Mouse (Mus musculus) MEL (cell line): ENCODE measurements around the gene Zfp366. TPM values are rescaled to one million over a fixed set of nuclear protein-coding genes. Genes with fewer than 3 reads are reported as not detected.

ENCODE experiments used
- DNase-seq: peaks from one replicate; pipeline ENCODE4 v3.0.0; 2011; ENCODE audit warnings: low read depth, low spot score
- H3K27ac ChIP-seq: 2 replicates; pipeline ENCODE4 v1.5.1; 2012; ENCODE audit warnings: low read depth, mild to moderate bottlenecking, control low read depth, low read length, moderate library complexity; ENCODE audit not compliant: control insufficient read depth
- H3K27me3 ChIP-seq, 2 experiments: fragments of 150-350 bp in 1 of 2; sonication (generic) in 1 of 2; 2 replicates each; pipeline ENCODE4 v1.6.1; 2012; ENCODE audit warnings: low read length in 2 of 2, mild to moderate bottlenecking in 2 of 2, improper control_type of control experiment in 1 of 2, moderate library complexity in 1 of 2; ENCODE audit not compliant: insufficient read depth in 2 of 2, control insufficient read depth in 1 of 2
- H3K36me3 ChIP-seq, 2 experiments: 2 replicates each; pipeline ENCODE4 v1.6.1; 2012 to 2014; ENCODE audit warnings: low read length in 2 of 2, improper control_type of control experiment in 1 of 2, inconsistent platforms in 1 of 2, mild to moderate bottlenecking in 1 of 2; ENCODE audit not compliant: insufficient read depth in 2 of 2, control insufficient read depth in 1 of 2
- H3K4me1 ChIP-seq, 2 experiments: fragments of 150-350 bp in 1 of 2; sonication (generic) in 1 of 2; 2 replicates each; pipeline ENCODE4 v1.6.1; 2012; ENCODE audit warnings: low read length in 2 of 2, improper control_type of control experiment in 1 of 2, mild to moderate bottlenecking in 1 of 2; ENCODE audit not compliant: insufficient read depth in 2 of 2, control insufficient read depth in 1 of 2
- H3K4me3 ChIP-seq, 2 experiments: fragments of 150-350 bp in 1 of 2; sonication (generic) in 1 of 2; 2 replicates each; pipeline ENCODE4 v1.5.1; 2012; ENCODE audit warnings: low read depth in 2 of 2, low read length in 2 of 2, mild to moderate bottlenecking in 2 of 2, moderate library complexity in 2 of 2, control low read depth in 1 of 2, improper control_type of control experiment in 1 of 2; ENCODE audit not compliant: control insufficient read depth in 1 of 2, insufficient read depth in 1 of 2
- H3K79me2 ChIP-seq: 2 replicates; pipeline ENCODE4 v1.6.1; 2012; ENCODE audit warnings: mild to moderate bottlenecking, low read length, moderate library complexity; ENCODE audit not compliant: control insufficient read depth, poor library complexity, insufficient read depth
- H3K9ac ChIP-seq: 2 replicates; pipeline ENCODE4 v1.6.1; 2012; ENCODE audit warnings: low read depth, mild to moderate bottlenecking, control low read depth, low read length, moderate library complexity; ENCODE audit not compliant: control insufficient read depth, poor library complexity, severe bottlenecking
- H3K9me3 ChIP-seq: fragments of 150-350 bp; sonication (generic); replicated peaks from 2 replicates; pipeline ENCODE4 v1.6.1; 2012; ENCODE audit warnings: mild to moderate bottlenecking, low read length, improper control_type of control experiment, moderate library complexity; ENCODE audit not compliant: insufficient read depth
- BHLHE40 ChIP-seq: IDR thresholded peaks from 2 replicates; pipeline ENCODE4 v1.6.1; 2012; ENCODE audit warnings: low read depth, mild to moderate bottlenecking, inconsistent platforms, low read length, improper control_type of control experiment, borderline replicate concordance
- E2F4 ChIP-seq: IDR thresholded peaks from 2 replicates; pipeline ENCODE4 v1.6.1; 2011; ENCODE audit warnings: low read depth, low read length, improper control_type of control experiment, borderline replicate concordance
- EP300 ChIP-seq, 2 experiments: IDR thresholded peaks; 2 replicates each; pipeline ENCODE4 v1.6.1; 2011; ENCODE audit warnings: improper control_type of control experiment in 2 of 2, low read length in 2 of 2, low read depth in 1 of 2, mild to moderate bottlenecking in 1 of 2
- HCFC1 ChIP-seq: IDR thresholded peaks from 2 replicates; pipeline ENCODE4 v1.6.1; 2012; ENCODE audit warnings: low read depth, mild to moderate bottlenecking, inconsistent platforms, low read length, improper control_type of control experiment, moderate library complexity
- KAT2A ChIP-seq: conservative IDR thresholded peaks from 2 replicates; pipeline ENCODE4 v1.6.1; 2012; ENCODE audit warnings: low read depth, low read length, improper control_type of control experiment, inconsistent platforms
- MAFK ChIP-seq: IDR thresholded peaks from 2 replicates; pipeline ENCODE4 v1.6.1; 2011; ENCODE audit warnings: low read depth, mild to moderate bottlenecking, low read length, improper control_type of control experiment, borderline replicate concordance
- MAX ChIP-seq: IDR thresholded peaks from 2 replicates; pipeline ENCODE4 v1.6.1; 2011; ENCODE audit warnings: low read length, improper control_type of control experiment
- MYB ChIP-seq: IDR thresholded peaks from 2 replicates; pipeline ENCODE4 v1.6.1; 2011; ENCODE audit warnings: mild to moderate bottlenecking, low read depth, low read length, improper control_type of control experiment
- MYC ChIP-seq: IDR thresholded peaks from 2 replicates; pipeline ENCODE4 v1.6.1; 2011; ENCODE audit warnings: low read depth, mild to moderate bottlenecking, low read length, improper control_type of control experiment, moderate library complexity
- NELFE ChIP-seq: IDR thresholded peaks from 2 replicates; pipeline ENCODE4 v1.6.1; 2011; ENCODE audit warnings: low read depth, low read length, improper control_type of control experiment
- NRF1 ChIP-seq: IDR thresholded peaks from 2 replicates; pipeline ENCODE4 v1.6.1; 2014; ENCODE audit warnings: low read depth, mild to moderate bottlenecking, inconsistent platforms, low read length, improper control_type of control experiment, moderate library complexity; ENCODE audit not compliant: poor library complexity, insufficient read depth, severe bottlenecking
- POLR2AphosphoS2 ChIP-seq: IDR thresholded peaks from 2 replicates; pipeline ENCODE4 v1.6.1; 2011; ENCODE audit warnings: low read length, improper control_type of control experiment
- POLR2AphosphoS5 ChIP-seq: IDR thresholded peaks from 2 replicates; pipeline ENCODE4 v1.6.1; 2012; ENCODE audit warnings: low read depth, borderline replicate concordance, mild to moderate bottlenecking, inconsistent platforms, low read length, moderate library complexity, mixed read lengths
- RAD21 ChIP-seq: IDR thresholded peaks from 2 replicates; pipeline ENCODE4 v1.6.1; 2011; ENCODE audit warnings: mild to moderate bottlenecking, low read depth, low read length, improper control_type of control experiment
- RCOR1 ChIP-seq: IDR thresholded peaks from 2 replicates; pipeline ENCODE4 v1.6.1; 2012; ENCODE audit warnings: low read depth, mild to moderate bottlenecking, inconsistent platforms, low read length, improper control_type of control experiment
- TCF12 ChIP-seq: IDR thresholded peaks from 2 replicates; pipeline ENCODE4 v1.6.1; 2014; ENCODE audit warnings: low read depth, mild to moderate bottlenecking, inconsistent platforms, low read length, improper control_type of control experiment, moderate library complexity
- USF1 ChIP-seq: IDR thresholded peaks from 2 replicates; pipeline ENCODE4 v1.6.1; 2014; ENCODE audit warnings: low read depth, mild to moderate bottlenecking, inconsistent platforms, low read length, improper control_type of control experiment, moderate library complexity
- ZC3H11A ChIP-seq: IDR thresholded peaks from 2 replicates; pipeline ENCODE4 v1.6.1; 2012; ENCODE audit warnings: low read depth, mild to moderate bottlenecking, inconsistent platforms, low read length, improper control_type of control experiment
- ZMIZ1 ChIP-seq: IDR thresholded peaks from 2 replicates; pipeline ENCODE4 v1.6.1; 2012; ENCODE audit warnings: low read depth, mild to moderate bottlenecking, inconsistent platforms, low read length, improper control_type of control experiment, moderate library complexity
- polyA plus RNA-seq, 2 experiments: library from polyadenylated mRNA; stranded (reverse) in 1 of 2; unstranded in 1 of 2; fragments of >175 nt in 1 of 2; fragments of >200 nt in 1 of 2; gene quantifications; 2 replicates each; pipeline versions ENCODE4 v1.2.1 to v1.2.4; 2012; ENCODE audit warnings: low replicate concordance in 2 of 2, low read depth in 1 of 2; ENCODE audit not compliant: insufficient read length in 2 of 2, insufficient read depth in 1 of 2, missing spikeins in 1 of 2
- total RNA-seq: library from RNA; depleted of rRNA; stranded (reverse); fragments of 300-350 nt; gene quantifications from 2 replicates; pipeline ENCODE4 v1.2.3, GENCODE M21; 2012

Zfp366 gene
- total and polyA plus RNA-seq, 3 experiments: not detected

GRCm38 (mm10) chr13:99146355-99146871 lies 38.2 kb upstream of the Zfp366 start:
- H3K9me3 ChIP-seq: no peaks in the 10 kb centered on the region
- H3K27me3 ChIP-seq: no peaks in the 10 kb centered on the region
- no peak for DNase-seq
- no peak overlapping the region for H3K9ac ChIP-seq
- H3K4me3 ChIP-seq: no peak overlapping the region
- no peaks in the 10 kb centered on the region for H3K4me1 ChIP-seq
- H3K79me2 ChIP-seq: no peaks in the 10 kb centered on the region
- H3K36me3 ChIP-seq: no peaks in the 10 kb centered on the region
- TF ChIP-seq NRF1 (no peak), POLR2AphosphoS5 (no peak)
- no peak overlapping the region for H3K27ac ChIP-seq

GRCm38 (mm10) chr13:99147645-99148111 lies 36.9 kb upstream of the Zfp366 start:
- no peaks in the 10 kb centered on the region for H3K4me1 ChIP-seq
- no peak overlapping the region for H3K4me3 ChIP-seq
- H3K36me3 ChIP-seq: no peaks in the 10 kb centered on the region
- H3K9me3 ChIP-seq: no peaks in the 10 kb centered on the region
- H3K27me3 ChIP-seq: no peaks in the 10 kb centered on the region
- H3K9ac ChIP-seq: no peak overlapping the region
- DNase-seq: no peak
- no peaks in the 10 kb centered on the region for H3K79me2 ChIP-seq
- TF ChIP-seq MAX: no peak
- TF ChIP-seq RCOR1: no peak
- no peak for TF ChIP-seq ZMIZ1
- no peak for TF ChIP-seq KAT2A
- no peak for TF ChIP-seq BHLHE40
- no peak for TF ChIP-seq TCF12
- no peak for TF ChIP-seq POLR2AphosphoS2
- TF ChIP-seq MYB: no peak
- no peak for TF ChIP-seq NRF1
- no peak for TF ChIP-seq MYC
- no peak for TF ChIP-seq USF1
- TF ChIP-seq RAD21: no peak
- no peak for TF ChIP-seq EP300 (IDR thresholded peaks at IDR 0.05; ENCODE audit: low read depth in 1 of 2, low read length in 2 of 2)
- no peak overlapping the region for H3K27ac ChIP-seq

GRCm38 (mm10) chr13:99149551-99150305 lies 34.9 kb upstream of the Zfp366 start:
- TF ChIP-seq KAT2A (no peak), TCF12 (no peak), MAFK (no peak), HCFC1 (no peak), NELFE (no peak), BHLHE40 (no peak), ZC3H11A (no peak), E2F4 (no peak), MAX (no peak)
- Histone ChIP-seq H3K4me3 (no peak overlapping the region), H3K27me3 (no peaks in the 10 kb centered on the region), H3K36me3 (no peaks in the 10 kb centered on the region), H3K27ac (no peak overlapping the region), H3K9me3 (no peaks in the 10 kb centered on the region), H3K79me2 (no peaks in the 10 kb centered on the region), H3K9ac (no peak overlapping the region), H3K4me1 (no peaks in the 10 kb centered on the region)
- no peak for DNase-seq
